Mouse (Mus musculus): ENCODE results near the gene Riok2. TPM values are rescaled to one million over a fixed set of nuclear protein-coding genes. Genes with fewer than 3 reads are reported as not detected.

The Riok2 gene
- polyA plus RNA-seq, 1 experiment from 2014 or later = 10.5 TPM

GRCm38 (mm10) chr17:17412176-17412575 is 38.1 kb downstream of the Riok2 start:
- WGBS (ENCODE audit: insufficient replicate concordance) = 81% methylated on average over 2 of the region's 2 CpGs

GRCm38 (mm10) chr17:17414206-17414605 is 40.1 kb downstream of the Riok2 start:
- Histone ChIP-seq H3K27me3 (ENCODE audit: insufficient read depth, low read length) (no peaks in the 10 kb centered on the region), H3K9ac (replicated peaks) (no peak overlapping the region), H3K36me3 (replicated peaks; ENCODE audit: insufficient read depth, low read length) (no peaks in the 10 kb centered on the region), H3K27ac (ENCODE audit: low read depth) (no peak overlapping the region), H3K9me3 (ENCODE audit: low read length) (no peaks in the 10 kb centered on the region), H3K4me2 (ENCODE audit: low read depth, low read length) (no peak overlapping the region), H3K4me3 (ENCODE audit: low read depth, low read length) (no peak overlapping the region), H3K4me1 (ENCODE audit: insufficient read depth) (no peaks in the 10 kb centered on the region)
- DNase-seq = no peak
- WGBS (ENCODE audit: insufficient replicate concordance) = 90% methylated on average over 3 of the region's 3 CpGs
- no peak for ATAC-seq
- TF ChIP-seq EP300 (IDR thresholded peaks at IDR 0.05; ENCODE audit: low read depth) (no peak), CTCF (IDR thresholded peaks at IDR 0.05; ENCODE audit: low read depth) (no peak)

More at GRCm38 (mm10) chr17:17412176-17412575, 38.1 kb downstream of the Riok2 start:
- H3K4me1 ChIP-seq (ENCODE audit: insufficient read depth) = no peaks in the 10 kb centered on the region
- no peak overlapping the region for H3K4me3 ChIP-seq (ENCODE audit: low read depth, low read length)
- H3K4me2 ChIP-seq (ENCODE audit: low read depth, low read length) = no peak overlapping the region
- TF ChIP-seq CTCF (IDR thresholded peaks at IDR 0.05; ENCODE audit: low read depth) (no peak), EP300 (IDR thresholded peaks at IDR 0.05; ENCODE audit: low read depth) (no peak)
- ATAC-seq (no peak), DNase-seq (no peak)
- H3K36me3 ChIP-seq (replicated peaks; ENCODE audit: insufficient read depth, low read length) = no peaks in the 10 kb centered on the region
- H3K27me3 ChIP-seq (ENCODE audit: insufficient read depth, low read length) = no peaks in the 10 kb centered on the region
- no peaks in the 10 kb centered on the region for H3K9me3 ChIP-seq (ENCODE audit: low read length)
- H3K9ac ChIP-seq (replicated peaks) = no peak overlapping the region
- no peak overlapping the region for H3K27ac ChIP-seq (ENCODE audit: low read depth)

GRCm38 (mm10) chr17:17424609-17425307 is 50.6 kb downstream of the Riok2 start:
- H3K27ac ChIP-seq (ENCODE audit: low read depth) = no peak overlapping the region
- H3K9me3 ChIP-seq (ENCODE audit: low read length) = no peaks in the 10 kb centered on the region
- H3K4me1 ChIP-seq (ENCODE audit: insufficient read depth) = no peaks in the 10 kb centered on the region
- no peak for ATAC-seq
- 36% methylated on average over 4 of the region's 4 CpGs for WGBS (ENCODE audit: insufficient replicate concordance)
- no peaks in the 10 kb centered on the region for H3K27me3 ChIP-seq (ENCODE audit: insufficient read depth, low read length)
- no peaks in the 10 kb centered on the region for H3K36me3 ChIP-seq (replicated peaks; ENCODE audit: insufficient read depth, low read length)
- no peak for DNase-seq
- no peak overlapping the region for H3K4me2 ChIP-seq (ENCODE audit: low read depth, low read length)
- no peak overlapping the region for H3K9ac ChIP-seq (replicated peaks)
- H3K4me3 ChIP-seq (ENCODE audit: low read depth, low read length) = no peak overlapping the region
- TF ChIP-seq CTCF (IDR thresholded peaks at IDR 0.05; ENCODE audit: low read depth) (no peak), EP300 (IDR thresholded peaks at IDR 0.05; ENCODE audit: low read depth) (no peak)

GRCm38 (mm10) chr17:17425308-17425813 is 51.3 kb downstream of the Riok2 start:
- Histone ChIP-seq H3K4me3 (ENCODE audit: low read depth, low read length) (no peak overlapping the region), H3K27ac (ENCODE audit: low read depth) (no peak overlapping the region), H3K9ac (replicated peaks) (no peak overlapping the region), H3K27me3 (ENCODE audit: insufficient read depth, low read length) (no peaks in the 10 kb centered on the region), H3K4me2 (ENCODE audit: low read depth, low read length) (no peak overlapping the region), H3K36me3 (replicated peaks; ENCODE audit: insufficient read depth, low read length) (no peaks in the 10 kb centered on the region), H3K9me3 (ENCODE audit: low read length) (no peaks in the 10 kb centered on the region), H3K4me1 (ENCODE audit: insufficient read depth) (no peaks in the 10 kb centered on the region)
- 62% methylated on average over 4 of the region's 4 CpGs for WGBS (ENCODE audit: insufficient replicate concordance)
- DNase-seq (no peak), ATAC-seq (no peak)
- TF ChIP-seq CTCF (IDR thresholded peaks at IDR 0.05; ENCODE audit: low read depth) (no peak), EP300 (IDR thresholded peaks at IDR 0.05; ENCODE audit: low read depth) (no peak)

- WGBS (ENCODE audit: insufficient replicate concordance) = 61% methylated on average over 3 of the region's 3 CpGs
- H3K27me3 ChIP-seq (ENCODE audit: insufficient read depth, low read length) = no peaks in the 10 kb centered on the region
- H3K36me3 ChIP-seq (replicated peaks; ENCODE audit: insufficient read depth, low read length) = no peaks in the 10 kb centered on the region
- H3K4me3 ChIP-seq (ENCODE audit: low read depth, low read length) = no peak overlapping the region
- no peaks in the 10 kb centered on the region for H3K9me3 ChIP-seq (ENCODE audit: low read length)
- no peak overlapping the region for H3K9ac ChIP-seq (replicated peaks)
- no peak overlapping the region for H3K27ac ChIP-seq (ENCODE audit: low read depth)
- DNase-seq = no peak
- TF ChIP-seq CTCF (IDR thresholded peaks at IDR 0.05; ENCODE audit: low read depth) (no peak), EP300 (IDR thresholded peaks at IDR 0.05; ENCODE audit: low read depth) (no peak)
- no peak for ATAC-seq
- no peak overlapping the region for H3K4me2 ChIP-seq (ENCODE audit: low read depth, low read length)
- H3K4me1 ChIP-seq (ENCODE audit: insufficient read depth) = no peaks in the 10 kb centered on the region
Observed at GRCm38 (mm10) chr17:17425906-17426305, 51.8 kb downstream of the Riok2 start.

- Histone ChIP-seq H3K9me3 (ENCODE audit: low read length) (no peaks in the 10 kb centered on the region), H3K9ac (replicated peaks) (no peak overlapping the region), H3K27me3 (ENCODE audit: insufficient read depth, low read length) (no peaks in the 10 kb centered on the region), H3K4me2 (ENCODE audit: low read depth, low read length) (no peak overlapping the region), H3K4me3 (ENCODE audit: low read depth, low read length) (no peak overlapping the region), H3K4me1 (ENCODE audit: insufficient read depth) (no peaks in the 10 kb centered on the region), H3K36me3 (replicated peaks; ENCODE audit: insufficient read depth, low read length) (no peaks in the 10 kb centered on the region), H3K27ac (ENCODE audit: low read depth) (no peak overlapping the region)
- 65% methylated on average over 2 of the region's 2 CpGs for WGBS (ENCODE audit: insufficient replicate concordance)
- ATAC-seq = no peak
- DNase-seq = no peak
- TF ChIP-seq CTCF (IDR thresholded peaks at IDR 0.05; ENCODE audit: low read depth) (no peak), EP300 (IDR thresholded peaks at IDR 0.05; ENCODE audit: low read depth) (no peak)
Observed at GRCm38 (mm10) chr17:17428888-17429287, 54.8 kb downstream of the Riok2 start.

Measured in liver, postnatal 0 days (tissue).